Mouse (Mus musculus): ENCODE measurements around the gene Syngr4. TPM values are rescaled to one million over a fixed set of nuclear protein-coding genes. Genes with fewer than 3 reads are reported as not detected.
"Not testable (repeated sequence)": the region's sequence is repeated elsewhere in the genome, so short reads cannot be mapped to it uniquely, and the experiment has no call there.

Syngr4 gene
- not detected in 3 replicates for total RNA-seq (2017)

DNA sequence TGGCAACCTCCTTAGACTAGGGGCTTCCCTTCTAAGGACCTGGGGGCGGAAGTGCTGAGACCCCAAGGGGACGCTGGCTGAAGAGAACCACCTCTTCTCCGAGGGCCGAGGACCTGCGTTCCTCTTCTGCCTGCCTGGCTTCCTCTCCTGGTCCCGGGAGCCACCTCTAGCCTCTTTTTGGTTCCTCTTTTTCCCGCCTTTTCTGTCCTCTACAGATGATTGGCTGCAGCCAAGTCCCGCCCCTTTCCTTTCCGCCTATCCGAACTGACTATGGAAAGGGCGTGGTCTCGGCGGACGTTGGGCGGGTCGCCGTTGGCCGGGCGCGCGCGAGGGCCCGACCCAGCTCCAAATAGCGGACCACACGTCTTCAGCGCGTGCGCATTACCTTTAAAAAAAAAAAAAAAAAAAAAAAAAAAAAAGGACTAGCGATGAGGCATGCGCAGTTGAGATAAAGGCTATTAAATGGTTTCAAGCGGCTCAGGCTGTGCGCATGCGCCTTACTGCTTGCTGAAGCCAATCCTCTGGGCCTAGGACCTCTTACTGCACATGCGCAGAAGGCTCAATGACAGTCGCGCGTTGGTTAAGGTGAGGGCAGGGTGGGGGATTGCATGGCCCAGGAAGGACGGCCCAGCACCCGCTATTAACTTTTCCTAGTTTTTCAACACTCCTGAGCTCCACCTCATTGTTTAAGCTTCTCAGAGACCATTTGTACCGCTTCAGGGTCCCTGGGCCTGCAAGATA, at the start of gene Syngr4, which contains the start of gene Tmem143:
Syngr4 (minus strand) TSS at position 198 of the 741 bp plus-strand sequence.
Tmem143 (plus strand) TSS at position 425 of the 741 bp plus-strand sequence.
- ATAC-seq (replicated peaks; ENCODE audit: insufficient number of reproducible peaks, low FRiP score, low TSS enrichment, poor library complexity, severe bottlenecking) = peak; percentile 84

DNA sequence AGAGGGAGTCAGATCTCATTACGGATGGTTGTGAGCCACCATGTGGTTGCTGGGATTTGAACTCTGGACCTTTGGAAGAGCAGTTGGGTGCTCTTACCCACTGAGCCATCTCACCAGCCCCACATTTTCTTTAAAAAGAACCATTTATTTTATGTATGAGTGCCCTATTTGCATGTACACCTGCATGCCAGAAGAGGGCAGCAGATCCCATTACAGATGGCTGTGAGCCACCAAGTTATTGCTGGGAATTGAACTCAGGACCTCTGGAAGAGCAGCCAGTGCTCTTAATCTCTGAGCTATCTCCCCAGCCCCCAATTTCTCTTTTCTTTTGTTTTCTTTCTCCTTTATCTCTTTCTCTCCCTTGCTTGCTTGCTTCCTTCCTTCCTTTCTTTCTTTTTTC, 46.8 kb upstream of the Syngr4 start:
- not testable (repeated sequence) for ATAC-seq (replicated peaks; ENCODE audit: insufficient number of reproducible peaks, low FRiP score, low TSS enrichment, poor library complexity, severe bottlenecking)

DNA sequence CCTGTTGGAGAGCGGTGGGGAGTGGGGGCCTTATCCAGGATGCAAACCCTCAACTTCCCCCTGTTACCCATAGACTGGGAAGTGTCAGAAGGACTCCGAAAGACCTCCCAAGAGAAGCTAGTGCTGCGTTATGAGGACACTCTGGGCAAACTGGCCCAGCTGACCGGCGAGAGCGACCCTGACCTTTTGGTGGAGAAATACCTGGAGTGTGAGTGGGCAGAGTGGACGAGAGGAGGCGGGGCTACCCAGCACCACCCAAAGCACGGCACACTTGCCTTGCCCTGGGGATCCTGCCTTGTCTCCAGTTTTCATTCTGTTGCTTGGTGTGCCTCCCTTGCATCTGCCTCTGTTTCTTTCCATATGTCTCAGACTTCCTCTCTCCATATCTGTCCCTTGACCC, 45.5 kb upstream of the Syngr4 start:
- no peak for ATAC-seq (replicated peaks; ENCODE audit: insufficient number of reproducible peaks, low FRiP score, low TSS enrichment, poor library complexity, severe bottlenecking)

DNA sequence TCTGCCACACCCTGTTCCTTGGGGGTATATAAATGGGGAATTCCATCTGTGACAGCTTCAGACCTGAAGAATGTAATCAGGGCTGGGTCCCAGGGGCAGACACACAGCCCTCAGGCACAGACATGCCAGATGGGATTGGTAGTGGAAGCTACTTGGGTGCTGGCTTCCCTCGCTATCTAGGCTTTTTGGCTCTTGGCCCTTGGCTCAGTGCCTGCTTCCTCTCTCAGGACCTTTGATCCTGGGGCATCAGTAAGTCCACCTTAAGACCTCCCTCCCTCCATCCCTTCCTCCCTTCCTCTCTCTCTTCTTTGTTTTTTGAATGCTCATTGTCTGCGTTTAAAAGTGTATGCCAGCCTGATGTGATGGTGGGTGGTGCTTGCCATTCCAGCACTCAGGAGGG, 43.3 kb upstream of the Syngr4 start:
- ATAC-seq (replicated peaks; ENCODE audit: insufficient number of reproducible peaks, low FRiP score, low TSS enrichment, poor library complexity, severe bottlenecking) = no peak

DNA sequence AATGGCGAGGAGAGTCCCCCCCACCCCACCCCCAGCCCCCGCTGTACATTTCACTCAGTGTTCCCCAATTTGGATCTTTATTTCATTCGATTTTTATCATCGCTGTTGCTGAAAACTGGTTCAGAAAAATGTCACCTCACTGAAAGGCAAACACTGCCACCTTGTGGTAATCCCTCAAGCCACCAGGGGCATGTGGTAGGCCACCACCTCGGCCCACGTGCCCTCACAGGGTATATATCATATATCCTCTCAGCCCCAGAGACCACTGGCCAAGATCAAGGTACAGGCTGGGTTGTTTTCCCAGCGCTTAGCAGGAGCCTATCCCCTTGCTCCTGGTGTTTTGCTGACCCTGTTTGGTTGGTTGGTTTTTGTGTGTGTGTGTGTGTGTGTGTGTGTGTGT, 38.6 kb upstream of the Syngr4 start:
- ATAC-seq (replicated peaks; ENCODE audit: insufficient number of reproducible peaks, low FRiP score, low TSS enrichment, poor library complexity, severe bottlenecking) = peak; percentile 85

DNA sequence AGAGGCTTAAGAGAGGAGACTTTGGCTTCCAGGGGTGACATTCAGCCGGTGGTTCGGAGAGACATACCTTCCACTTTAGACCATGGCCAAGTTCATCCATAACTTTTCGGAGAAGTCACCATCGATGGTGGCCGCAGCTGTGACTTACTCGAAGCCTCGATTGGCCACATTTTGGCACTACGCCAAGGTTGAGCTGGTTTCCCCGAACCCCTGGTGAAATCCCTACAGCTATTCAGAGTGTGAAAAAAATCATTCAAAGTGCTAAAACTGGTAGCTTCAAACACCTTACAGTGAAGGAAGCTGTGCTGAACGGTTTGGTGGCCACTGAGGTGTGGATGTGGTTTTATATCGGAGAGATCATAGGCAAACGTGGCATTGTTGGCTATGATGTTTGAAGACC, 37.3 kb upstream of the Syngr4 start:
- ATAC-seq (replicated peaks; ENCODE audit: insufficient number of reproducible peaks, low FRiP score, low TSS enrichment, poor library complexity, severe bottlenecking) = not testable (repeated sequence)

DNA sequence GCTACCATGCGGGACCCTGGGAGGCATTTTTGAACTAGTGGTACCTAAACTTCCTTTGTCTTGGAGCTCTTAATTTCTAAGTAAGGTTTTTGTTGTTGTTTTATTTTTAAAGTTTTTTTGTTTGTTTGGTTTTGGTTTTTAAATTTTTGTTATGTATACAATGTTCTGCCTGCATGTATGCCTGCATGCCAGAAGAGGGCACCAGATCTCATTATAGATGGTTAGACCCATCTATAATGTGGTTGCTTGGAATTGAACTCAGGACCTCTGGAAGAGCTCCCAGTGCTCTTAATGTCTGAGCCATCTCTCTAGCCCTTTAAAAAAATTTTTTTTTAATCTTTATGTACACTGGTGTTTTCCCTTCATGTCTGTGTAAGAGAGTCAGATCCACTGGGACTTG, 33.2 kb upstream of the Syngr4 start:
- ATAC-seq (replicated peaks; ENCODE audit: insufficient number of reproducible peaks, low FRiP score, low TSS enrichment, poor library complexity, severe bottlenecking) = no peak

DNA sequence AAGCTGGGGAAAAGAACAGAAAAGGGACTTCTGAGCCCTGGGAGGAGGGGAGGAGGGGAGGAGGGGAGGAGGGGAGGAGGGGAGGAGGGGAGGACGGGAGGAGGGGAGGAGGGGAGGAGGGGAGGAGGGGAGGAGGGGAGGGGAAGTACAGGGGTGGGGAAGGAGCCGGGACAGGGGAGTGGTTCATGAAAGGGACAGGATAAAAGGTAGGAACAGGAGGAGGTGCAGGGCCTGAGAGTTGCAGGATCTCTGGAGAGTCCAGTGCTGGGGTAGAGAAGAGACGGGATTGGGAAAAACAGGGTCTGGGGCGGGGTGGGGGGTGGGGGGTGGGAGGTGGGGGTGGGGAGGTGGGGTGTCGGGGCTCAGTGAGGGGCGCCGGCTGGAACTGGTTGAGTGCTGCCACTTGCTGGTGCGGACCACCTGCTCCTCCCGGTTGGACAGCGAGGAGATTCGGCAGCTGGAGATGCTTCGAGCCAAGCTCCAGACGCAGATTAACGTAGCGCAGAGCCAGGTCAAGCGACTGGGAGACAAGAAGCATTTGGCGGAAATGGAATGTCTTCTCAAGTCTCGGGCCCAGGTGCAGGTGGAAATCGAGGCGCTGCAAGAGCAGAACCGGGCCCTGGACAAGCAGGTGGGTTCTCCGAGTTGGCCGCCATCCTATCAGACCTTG, 32.2 kb upstream of the Syngr4 start:
- no peak for ATAC-seq (replicated peaks; ENCODE audit: insufficient number of reproducible peaks, low FRiP score, low TSS enrichment, poor library complexity, severe bottlenecking)

DNA sequence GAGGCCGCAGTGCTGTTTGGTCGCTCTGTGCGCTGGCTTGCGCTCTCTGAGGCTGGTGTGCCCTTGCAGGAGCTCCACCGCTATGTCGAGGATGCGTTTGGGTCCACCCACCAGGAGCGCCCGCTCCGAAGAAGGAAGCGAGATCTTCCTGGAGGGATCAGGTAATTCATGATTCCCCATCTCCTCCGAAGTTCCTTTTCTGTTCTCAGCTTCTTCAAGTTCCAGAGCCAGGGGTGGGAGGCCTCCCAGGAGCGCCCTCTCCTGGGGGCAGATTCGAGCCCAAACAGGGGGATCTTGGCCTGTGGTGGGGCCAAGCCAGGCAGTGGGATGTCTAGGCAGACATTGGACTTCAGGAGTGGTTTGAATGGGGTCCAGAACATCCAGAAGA, 27.9 kb upstream of the Syngr4 start:
- ATAC-seq (replicated peaks; ENCODE audit: insufficient number of reproducible peaks, low FRiP score, low TSS enrichment, poor library complexity, severe bottlenecking) = no peak

DNA sequence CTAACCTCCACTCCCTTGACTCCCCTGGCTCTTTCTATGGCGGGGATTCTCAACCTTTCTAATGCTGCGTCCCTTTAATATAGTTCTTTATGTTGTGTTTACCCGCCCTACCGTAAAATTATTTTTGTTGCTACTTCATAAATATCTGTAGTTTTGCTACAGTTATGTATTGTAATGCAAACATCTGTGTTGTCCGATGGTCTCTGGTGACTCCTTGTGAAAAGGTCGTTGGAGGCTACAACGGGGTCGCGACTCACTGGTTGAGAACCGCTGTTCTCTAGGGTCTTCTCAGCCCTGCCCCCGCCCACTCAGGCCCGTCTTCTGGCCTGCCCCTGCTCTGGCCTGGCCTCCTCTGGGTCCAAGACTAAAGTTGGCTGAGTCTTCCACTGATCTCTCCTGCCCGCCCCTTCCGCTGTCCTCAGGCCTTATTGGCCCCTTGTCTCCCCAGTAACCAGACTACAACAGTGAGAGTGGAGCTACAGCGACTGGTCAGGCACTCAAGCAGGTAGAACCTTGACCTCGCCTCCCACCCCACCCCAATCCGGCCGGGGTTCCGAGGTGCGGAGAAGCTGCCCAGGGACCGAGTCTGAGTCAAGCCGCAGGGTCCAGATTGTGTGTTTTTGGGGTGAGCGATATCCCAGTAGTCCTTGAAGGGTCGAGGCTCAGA, 27.4 kb upstream of the Syngr4 start, which contains the start of gene Ccdc114:
Ccdc114 (plus strand) TSS at position 311 of the 667 bp plus-strand sequence.
- ATAC-seq (replicated peaks; ENCODE audit: insufficient number of reproducible peaks, low FRiP score, low TSS enrichment, poor library complexity, severe bottlenecking) = peak; percentile 33

DNA sequence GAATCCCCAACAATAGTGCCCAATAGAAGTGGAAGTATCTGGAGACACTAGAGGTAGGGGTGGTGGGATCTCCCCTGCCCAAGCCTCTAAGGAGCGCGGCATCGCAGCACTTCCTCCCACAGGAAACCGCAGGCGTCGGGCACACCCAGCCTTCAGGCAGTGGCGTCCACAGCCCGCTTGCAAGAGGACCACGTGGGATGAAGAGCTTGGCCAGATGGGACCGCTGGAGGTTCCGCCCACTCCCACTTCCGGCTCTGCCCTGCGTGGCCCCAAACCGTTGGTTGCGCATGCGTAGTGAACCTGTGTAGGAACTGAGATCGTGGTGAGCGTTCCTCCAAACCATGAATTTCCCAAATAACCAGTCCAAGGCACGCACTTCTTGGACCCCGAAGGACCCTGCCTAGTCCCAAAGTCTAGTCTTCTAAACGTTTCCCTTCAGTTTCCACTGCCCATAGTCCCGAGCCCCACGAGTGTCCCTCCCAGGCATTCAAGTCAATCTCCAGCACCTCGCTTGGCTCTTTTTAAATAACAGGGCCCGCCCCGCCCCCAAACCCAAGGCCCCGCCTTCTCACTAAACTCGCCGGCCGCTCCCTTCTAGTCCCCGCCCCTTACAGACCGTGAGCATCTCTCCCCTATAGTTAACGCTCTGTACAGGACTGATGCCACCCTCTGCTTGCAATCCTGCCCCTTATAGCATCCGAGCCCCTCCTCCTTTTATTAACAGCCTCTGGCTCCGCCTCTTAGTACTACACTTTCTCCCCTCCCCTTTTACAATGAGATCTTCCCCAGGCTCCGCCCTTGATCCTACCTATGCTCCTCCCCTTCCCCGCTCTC, 26.6 kb upstream of the Syngr4 start:
- peak; percentile 74 for ATAC-seq (replicated peaks; ENCODE audit: insufficient number of reproducible peaks, low FRiP score, low TSS enrichment, poor library complexity, severe bottlenecking)

DNA sequence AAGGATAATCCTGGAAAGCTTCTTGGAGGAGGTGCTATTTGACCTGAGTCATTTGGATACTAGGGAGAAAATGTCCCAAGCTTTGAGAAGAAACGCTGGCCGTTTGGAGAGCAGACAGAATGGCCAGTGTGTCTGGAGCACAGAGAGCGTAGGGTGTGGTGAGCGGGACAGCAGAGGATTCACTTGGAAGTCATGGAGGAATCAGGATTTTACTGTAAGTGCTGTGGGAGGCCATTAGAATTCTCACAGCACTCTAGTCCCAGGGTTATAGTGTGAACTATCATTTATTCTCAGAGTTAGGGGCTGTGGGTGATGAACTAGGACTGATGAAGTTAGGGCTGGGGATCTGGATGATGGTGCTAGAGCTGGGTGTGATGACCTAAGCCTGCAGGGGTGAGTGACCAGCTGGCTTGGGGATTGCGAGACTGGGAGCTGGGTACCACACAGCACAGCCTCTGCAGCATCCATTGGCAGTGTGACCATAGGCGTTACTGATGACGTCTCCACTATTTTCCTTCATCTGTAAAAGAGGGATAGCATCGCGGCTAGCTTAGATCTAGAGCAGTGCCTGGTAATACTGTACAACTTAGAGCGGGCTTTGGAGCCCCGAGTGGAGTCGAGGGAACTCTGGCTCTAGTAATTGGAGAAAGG, 25.6 kb upstream of the Syngr4 start:
- no peak for ATAC-seq (replicated peaks; ENCODE audit: insufficient number of reproducible peaks, low FRiP score, low TSS enrichment, poor library complexity, severe bottlenecking)

DNA sequence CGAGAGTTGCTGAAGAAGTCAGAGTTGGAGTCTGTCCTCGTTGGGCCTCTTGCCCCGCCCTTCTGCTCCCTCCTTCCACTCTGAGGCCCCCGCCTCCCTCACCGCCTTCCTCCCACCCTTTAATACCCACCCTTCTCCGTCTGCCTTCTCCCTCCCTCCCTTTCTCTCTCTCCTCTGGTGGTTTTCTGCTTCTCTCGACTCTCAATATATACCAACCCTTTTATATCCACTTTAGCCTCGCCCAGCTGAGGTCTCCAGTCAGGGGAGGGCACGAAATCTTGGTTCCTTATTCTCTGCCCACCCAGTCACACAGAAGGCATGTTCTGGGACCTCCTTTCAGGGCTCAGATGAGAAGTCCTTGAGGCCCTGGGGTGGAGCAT, 24.7 kb upstream of the Syngr4 start, which contains the start of gene Emp3:
Emp3 (minus strand) TSS at position 163 of the 380 bp plus-strand sequence.
- peak; percentile 14 for ATAC-seq (replicated peaks; ENCODE audit: insufficient number of reproducible peaks, low FRiP score, low TSS enrichment, poor library complexity, severe bottlenecking)

DNA sequence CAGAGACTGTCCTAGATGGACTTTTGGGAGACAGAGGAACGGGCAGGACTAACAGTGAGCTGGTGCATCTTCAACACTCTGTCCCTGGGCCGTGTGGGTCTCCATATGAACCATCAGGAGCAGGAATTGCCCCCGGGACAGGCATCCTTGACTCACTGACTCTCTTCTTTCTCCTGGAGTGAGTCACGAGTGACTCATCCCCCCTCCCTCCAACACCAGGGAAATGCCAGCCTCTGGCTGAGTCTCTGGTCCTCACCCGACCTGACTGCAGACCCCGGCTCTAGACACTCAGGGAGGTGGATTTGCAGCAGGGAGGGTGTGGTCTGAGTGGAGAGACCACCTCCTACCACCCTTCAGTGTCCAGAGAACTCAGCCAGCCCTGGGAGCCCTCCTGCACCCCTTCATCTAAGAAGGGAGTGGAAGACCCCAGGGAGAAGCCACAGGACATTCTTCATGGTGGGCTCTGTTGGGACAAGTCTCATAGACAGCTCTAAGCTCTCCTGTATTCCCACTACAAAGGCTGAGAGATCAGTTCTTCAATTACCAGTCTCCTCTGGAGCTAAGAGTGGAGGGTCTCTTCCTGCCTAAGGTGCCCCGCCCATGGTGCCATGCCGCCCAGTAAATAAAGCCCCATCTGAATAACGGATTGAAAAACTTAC, 24.2 kb upstream of the Syngr4 start:
- ATAC-seq (replicated peaks; ENCODE audit: insufficient number of reproducible peaks, low FRiP score, low TSS enrichment, poor library complexity, severe bottlenecking) = no peak

DNA sequence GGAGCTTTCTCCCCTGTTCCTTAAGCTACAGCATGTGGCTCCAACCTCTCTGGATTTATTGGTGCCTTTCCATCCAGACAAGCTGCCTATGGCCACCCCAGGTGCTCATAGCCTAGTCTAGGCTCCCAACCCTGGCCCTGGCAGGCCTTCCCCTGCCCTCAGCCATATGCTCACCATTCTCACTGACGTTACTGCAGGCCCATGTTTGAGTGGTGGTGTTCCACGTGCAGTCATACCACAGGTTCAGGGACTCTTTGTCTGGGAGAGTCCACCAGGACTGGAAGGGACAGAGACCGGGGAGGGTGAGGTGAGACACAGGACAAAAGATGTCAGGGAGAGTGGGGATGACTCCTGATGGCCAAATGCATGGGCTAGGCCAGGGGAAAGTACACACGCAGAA, 23.2 kb upstream of the Syngr4 start:
- no peak for ATAC-seq (replicated peaks; ENCODE audit: insufficient number of reproducible peaks, low FRiP score, low TSS enrichment, poor library complexity, severe bottlenecking)

DNA sequence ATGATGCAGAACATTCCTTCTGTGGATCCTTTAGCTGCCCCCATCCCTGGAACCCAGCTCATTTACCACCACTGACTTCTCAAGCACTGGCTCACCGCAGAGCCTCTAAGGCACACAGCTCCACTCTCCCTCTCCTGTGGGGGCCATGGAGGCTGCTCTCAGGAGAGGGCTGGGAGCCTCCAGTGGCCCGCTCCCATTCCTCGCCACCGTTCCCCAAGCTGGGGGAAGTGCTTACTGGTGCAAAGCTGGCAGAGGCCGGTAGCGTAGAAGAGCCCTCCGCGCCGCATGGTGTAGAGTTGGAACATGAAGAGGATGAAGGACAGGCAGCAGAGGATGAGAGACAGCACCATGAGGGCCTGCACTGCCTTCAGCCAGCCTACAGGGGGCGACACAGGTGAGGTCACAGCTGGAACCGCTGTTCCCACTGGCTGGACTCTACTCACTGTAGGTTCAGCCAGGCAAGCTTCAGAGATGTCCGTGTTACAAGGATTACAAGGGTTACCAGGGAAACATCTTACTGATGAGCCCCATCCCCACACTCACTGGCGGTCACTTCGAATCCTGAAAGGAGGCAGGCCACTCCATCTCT, 22.7 kb upstream of the Syngr4 start:
- ATAC-seq (replicated peaks; ENCODE audit: insufficient number of reproducible peaks, low FRiP score, low TSS enrichment, poor library complexity, severe bottlenecking) = no peak

DNA sequence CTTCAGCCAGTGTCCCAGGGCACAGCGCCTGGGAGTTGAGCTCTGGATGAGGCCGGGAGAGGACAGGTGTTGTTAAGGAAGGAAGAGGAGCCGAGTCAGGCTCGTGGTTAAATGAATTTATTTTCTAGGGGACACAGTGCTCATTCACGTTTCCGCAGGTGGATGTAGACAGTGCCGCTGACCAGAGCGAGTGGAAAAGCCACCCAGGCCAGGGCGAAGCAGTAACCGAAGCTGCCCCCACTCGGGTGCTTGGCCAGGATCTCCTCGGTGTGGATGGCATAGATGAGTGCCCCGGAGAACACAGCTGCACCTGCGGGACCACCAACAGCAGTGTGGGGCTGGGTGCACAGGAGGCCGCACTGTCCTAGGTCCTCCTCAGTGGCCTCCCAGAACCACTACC, 21.4 kb upstream of the Syngr4 start:
- no peak for ATAC-seq (replicated peaks; ENCODE audit: insufficient number of reproducible peaks, low FRiP score, low TSS enrichment, poor library complexity, severe bottlenecking)

Measured in monocyte, adult 5-6 weeks (primary cell).